Mouse (Mus musculus): Measurements from ENCODE around the gene Golm1. TPM values are rescaled to one million over a fixed set of nuclear protein-coding genes. Genes with fewer than 3 reads are reported as not detected.

Gene Golm1
- polyA plus RNA-seq, 1 experiment from 2014 or later: 47.0 TPM

GRCm38 (mm10) chr13:59695781-59696180, 20.2 kb upstream of the Golm1 start:
- no peak for DNase-seq
- no peak overlapping the region for H3K4me3 ChIP-seq (replicated peaks)
- H3K27me3 ChIP-seq: peaks cover 23% of the 10 kb centered on the region
- H3K4me2 ChIP-seq: no peak overlapping the region
- H3K36me3 ChIP-seq: no peaks in the 10 kb centered on the region
- no peak overlapping the region for H3K27ac ChIP-seq
- no peaks in the 10 kb centered on the region for H3K9me3 ChIP-seq (replicated peaks)
- H3K9ac ChIP-seq: no peak overlapping the region
- WGBS (ENCODE audit: insufficient replicate concordance): 76% methylated on average over 7 of the region's 7 CpGs
- H3K4me1 ChIP-seq (replicated peaks): no peaks in the 10 kb centered on the region
- ATAC-seq (ENCODE audit: low read depth): no peak

GRCm38 (mm10) chr13:59694008-59694407, 18.4 kb upstream of the Golm1 start, which contains the start of gene 4921517D22Rik:
TSS of gene 4921517D22Rik (minus strand) at chr13:59694108.
- peaks cover 24% of the 10 kb centered on the region for H3K27me3 ChIP-seq
- WGBS (ENCODE audit: insufficient replicate concordance): 64% methylated on average over 3 of the region's 3 CpGs
- H3K4me2 ChIP-seq: no peak within 1 kb of the TSS
- H3K4me1 ChIP-seq (replicated peaks): 0 out of 2 replicates have a peak, but pooled peaks cover 3% of the 10 kb centered on the region
- no peaks in the 10 kb centered on the region for H3K9me3 ChIP-seq (replicated peaks)
- no peak within 1 kb of the TSS for H3K9ac ChIP-seq
- ATAC-seq (ENCODE audit: low read depth): no peak
- H3K27ac ChIP-seq: no peak within 1 kb of the TSS
- no peak for DNase-seq
- H3K4me3 ChIP-seq (replicated peaks): no peak within 1 kb of the TSS
- no peaks in the 10 kb centered on the region for H3K36me3 ChIP-seq

- Histone ChIP-seq H3K36me3 (no peaks in the 10 kb centered on the region), H3K9me3 (replicated peaks) (no peaks in the 10 kb centered on the region), H3K9ac (no peak overlapping the region), H3K4me2 (no peak overlapping the region), H3K27ac (no peak overlapping the region), H3K4me1 (replicated peaks) (0 out of 2 replicates have a peak, but pooled peaks cover 3% of the 10 kb centered on the region), H3K27me3 (peaks cover 12% of the 10 kb centered on the region; the same call in 1 of the 2 replicates), H3K4me3 (replicated peaks) (no peak overlapping the region)
- ATAC-seq (ENCODE audit: low read depth) (no peak), DNase-seq (no peak)
- 76% methylated on average over 10 of the region's 10 CpGs for WGBS (ENCODE audit: insufficient replicate concordance)
These were observed 15.9 kb upstream of the Golm1 start for GRCm38 (mm10) chr13:59691478-59691877.

GRCm38 (mm10) chr13:59690576-59690975, 15.0 kb upstream of the Golm1 start:
- Histone ChIP-seq H3K9me3 (replicated peaks) (no peaks in the 10 kb centered on the region), H3K4me1 (replicated peaks) (0 out of 2 replicates have a peak, but pooled peaks cover 3% of the 10 kb centered on the region), H3K9ac (no peak overlapping the region), H3K4me3 (replicated peaks) (no peak overlapping the region), H3K27ac (no peak overlapping the region), H3K27me3 (peaks cover 12% of the 10 kb centered on the region; the same call in 1 of the 2 replicates), H3K36me3 (no peaks in the 10 kb centered on the region), H3K4me2 (no peak overlapping the region)
- 70% methylated on average over 7 of the region's 7 CpGs for WGBS (ENCODE audit: insufficient replicate concordance)
- ATAC-seq (ENCODE audit: low read depth) (no peak), DNase-seq (no peak)

- peaks cover 12% of the 10 kb centered on the region; the same call in 1 of the 2 replicates for H3K27me3 ChIP-seq
- 0 out of 2 replicates have a peak, but pooled peaks cover 3% of the 10 kb centered on the region for H3K4me1 ChIP-seq (replicated peaks)
- no peak overlapping the region for H3K9ac ChIP-seq
- ATAC-seq (ENCODE audit: low read depth) (no peak), DNase-seq (no peak)
- H3K9me3 ChIP-seq (replicated peaks): no peaks in the 10 kb centered on the region
- 55% methylated on average over 3 of the region's 3 CpGs for WGBS (ENCODE audit: insufficient replicate concordance)
- H3K4me3 ChIP-seq (replicated peaks): no peak overlapping the region
- H3K36me3 ChIP-seq: no peaks in the 10 kb centered on the region
- no peak overlapping the region for H3K27ac ChIP-seq
- no peak overlapping the region for H3K4me2 ChIP-seq
These were observed 14.2 kb upstream of the Golm1 start for GRCm38 (mm10) chr13:59689843-59690242.

- no peaks in the 10 kb centered on the region for H3K9me3 ChIP-seq (replicated peaks)
- H3K9ac ChIP-seq: no peak overlapping the region
- H3K27me3 ChIP-seq: peaks cover 12% of the 10 kb centered on the region; the same call in 1 of the 2 replicates
- no peak overlapping the region for H3K27ac ChIP-seq
- H3K4me3 ChIP-seq (replicated peaks): no peak overlapping the region
- no peaks in the 10 kb centered on the region for H3K36me3 ChIP-seq
- DNase-seq (no peak), ATAC-seq (ENCODE audit: low read depth) (no peak)
- H3K4me2 ChIP-seq: no peak overlapping the region
- H3K4me1 ChIP-seq (replicated peaks): 0 out of 2 replicates have a peak, but pooled peaks cover 3% of the 10 kb centered on the region
- 60% methylated on average over 9 of the region's 9 CpGs for WGBS (ENCODE audit: insufficient replicate concordance)
These were observed 13.7 kb upstream of the Golm1 start for GRCm38 (mm10) chr13:59689313-59689712.

GRCm38 (mm10) chr13:59688338-59688770, 12.7 kb upstream of the Golm1 start:
- no peaks in the 10 kb centered on the region for H3K36me3 ChIP-seq
- H3K27me3 ChIP-seq: peaks cover 12% of the 10 kb centered on the region; the same call in 1 of the 2 replicates
- DNase-seq (no peak), ATAC-seq (ENCODE audit: low read depth) (no peak)
- 0 out of 2 replicates have a peak, but pooled peaks cover 3% of the 10 kb centered on the region for H3K4me1 ChIP-seq (replicated peaks)
- H3K9ac ChIP-seq: no peak overlapping the region
- no peak overlapping the region for H3K4me2 ChIP-seq
- no peak overlapping the region for H3K4me3 ChIP-seq (replicated peaks)
- no peak overlapping the region for H3K27ac ChIP-seq
- 63% methylated on average over 13 of the region's 13 CpGs for WGBS (ENCODE audit: insufficient replicate concordance)
- H3K9me3 ChIP-seq (replicated peaks): no peaks in the 10 kb centered on the region

GRCm38 (mm10) chr13:59685236-59685635, 9.6 kb upstream of the Golm1 start:
- no peaks in the 10 kb centered on the region for H3K9me3 ChIP-seq (replicated peaks)
- no peak overlapping the region for H3K9ac ChIP-seq
- ATAC-seq (ENCODE audit: low read depth) (no peak), DNase-seq (no peak)
- H3K4me3 ChIP-seq (replicated peaks): no peak overlapping the region
- peaks cover 14% of the 10 kb centered on the region for H3K27me3 ChIP-seq
- no peak overlapping the region for H3K27ac ChIP-seq
- no peaks in the 10 kb centered on the region for H3K36me3 ChIP-seq
- WGBS (ENCODE audit: insufficient replicate concordance): 73% methylated on average over 3 of the region's 3 CpGs
- no peak overlapping the region for H3K4me2 ChIP-seq
- H3K4me1 ChIP-seq (replicated peaks): peaks cover 13% of the 10 kb centered on the region

- H3K27ac ChIP-seq: no peak overlapping the region
- DNase-seq (no peak), ATAC-seq (ENCODE audit: low read depth) (peak; percentile 74)
- WGBS (ENCODE audit: insufficient replicate concordance): 9% methylated on average over 7 of the region's 7 CpGs
- H3K27me3 ChIP-seq: peaks cover 2% of the 10 kb centered on the region; the same call in 1 of the 2 replicates
- H3K4me3 ChIP-seq (replicated peaks): no peak overlapping the region
- H3K4me1 ChIP-seq (replicated peaks): peaks cover 30% of the 10 kb centered on the region
- H3K36me3 ChIP-seq: no peaks in the 10 kb centered on the region
- H3K4me2 ChIP-seq: 0 out of 2 replicates have a peak overlapping the region, but pooled peaks have one; percentile 19
- no peak overlapping the region for H3K9ac ChIP-seq
- no peaks in the 10 kb centered on the region for H3K9me3 ChIP-seq (replicated peaks)
These were observed 7.0 kb upstream of the Golm1 start for GRCm38 (mm10) chr13:59682629-59683028.

- no peak overlapping the region for H3K4me2 ChIP-seq
- peaks cover 39% of the 10 kb centered on the region for H3K4me1 ChIP-seq (replicated peaks)
- no peak for DNase-seq
- 0 out of 2 replicates have a peak, but pooled peaks have one; percentile 12 for ATAC-seq (ENCODE audit: low read depth)
- peaks cover 2% of the 10 kb centered on the region; the same call in 1 of the 2 replicates for H3K27me3 ChIP-seq
- no peak overlapping the region for H3K4me3 ChIP-seq (replicated peaks)
- WGBS (ENCODE audit: insufficient replicate concordance): 20% methylated on average over 4 of the region's 4 CpGs
- no peak overlapping the region for H3K9ac ChIP-seq
- no peaks in the 10 kb centered on the region for H3K36me3 ChIP-seq
- H3K9me3 ChIP-seq (replicated peaks): no peaks in the 10 kb centered on the region
- H3K27ac ChIP-seq: no peak overlapping the region
These were observed 4.3 kb upstream of the Golm1 start for GRCm38 (mm10) chr13:59679908-59680307.

GRCm38 (mm10) chr13:59679306-59679705, 3.7 kb upstream of the Golm1 start:
- no peak for ATAC-seq (ENCODE audit: low read depth)
- H3K4me1 ChIP-seq (replicated peaks): peaks cover 44% of the 10 kb centered on the region
- 50% methylated on average over 4 of the region's 4 CpGs for WGBS (ENCODE audit: insufficient replicate concordance)

More at GRCm38 (mm10) chr13:59679306-59679705, 3.7 kb upstream of the Golm1 start:
- Histone ChIP-seq H3K9me3 (replicated peaks) (no peaks in the 10 kb centered on the region), H3K27ac (no peak overlapping the region), H3K9ac (no peak overlapping the region), H3K4me2 (no peak overlapping the region), H3K27me3 (peaks cover 2% of the 10 kb centered on the region; the same call in 1 of the 2 replicates), H3K36me3 (no peaks in the 10 kb centered on the region), H3K4me3 (replicated peaks) (no peak overlapping the region)
- no peak for DNase-seq

Data from liver, embryonic 13.5 days (tissue).